Mouse (Mus musculus) CH12.LX (cell line): ENCODE data around the gene Itgam.

ENCODE experiments used
- BHLHE40 ChIP-seq: IDR thresholded peaks from 2 replicates; pipeline ENCODE4 v1.6.1; 2011; ENCODE audit warnings: mild to moderate bottlenecking, low read depth, low read length, improper control_type of control experiment
- CHD1 ChIP-seq: IDR thresholded peaks from 2 replicates; pipeline ENCODE4 v1.6.1; 2012; ENCODE audit warnings: low read depth, low read length, improper control_type of control experiment, inconsistent platforms
- CTCF ChIP-seq, 2 experiments: IDR thresholded peaks in 1 of 2; conservative IDR thresholded peaks in 1 of 2; 2 replicates each; pipeline ENCODE4 v1.5.1; 2011 to 2012; ENCODE audit warnings: low read depth in 2 of 2, low read length in 2 of 2, improper control_type of control experiment in 1 of 2, inconsistent platforms in 1 of 2, mild to moderate bottlenecking in 1 of 2, moderate library complexity in 1 of 2
- JUND ChIP-seq: conservative IDR thresholded peaks from 2 replicates; pipeline ENCODE4 v1.6.1; 2011; ENCODE audit warnings: low read depth, low read length, improper control_type of control experiment
- KAT2A ChIP-seq: IDR thresholded peaks from 2 replicates; pipeline ENCODE4 v1.6.1; 2012; ENCODE audit warnings: low read length, improper control_type of control experiment, inconsistent platforms; ENCODE audit not compliant: insufficient replicate concordance
- MAFK ChIP-seq: IDR thresholded peaks from 2 replicates; pipeline ENCODE4 v1.6.1; 2011; ENCODE audit warnings: low read length, improper control_type of control experiment; ENCODE audit not compliant: insufficient replicate concordance
- MAX ChIP-seq: IDR thresholded peaks from 2 replicates; pipeline ENCODE4 v1.6.1; 2011; ENCODE audit warnings: low read length, improper control_type of control experiment
- POLR2A ChIP-seq: IDR thresholded peaks from 2 replicates; pipeline ENCODE4 v1.6.1; 2011; ENCODE audit warnings: low read depth, mild to moderate bottlenecking, improper control_type of control experiment, low read length
- SIN3A ChIP-seq: IDR thresholded peaks from 2 replicates; pipeline ENCODE4 v1.6.1; 2012; ENCODE audit warnings: low read length, improper control_type of control experiment, inconsistent platforms
- SMC3 ChIP-seq: IDR thresholded peaks from 2 replicates; pipeline ENCODE4 v1.6.1; 2011; ENCODE audit warnings: low read depth, low read length, improper control_type of control experiment
- USF1 ChIP-seq: IDR thresholded peaks from 2 replicates; pipeline ENCODE4 v1.6.1; 2014; ENCODE audit warnings: low read depth, mild to moderate bottlenecking, inconsistent platforms, low read length, improper control_type of control experiment
- ZNF384 ChIP-seq: IDR thresholded peaks from 2 replicates; pipeline ENCODE4 v1.6.1; 2012; ENCODE audit warnings: low read depth, low read length, improper control_type of control experiment, inconsistent platforms

- TF ChIP-seq POLR2A = no peak
- TF ChIP-seq BHLHE40 = no peak
- TF ChIP-seq USF1 = no peak
- no peak for TF ChIP-seq CTCF (conservative IDR thresholded peaks at IDR 0.05 in 1 of 2, IDR thresholded peaks at IDR 0.05 in 1 of 2; ENCODE audit: low read depth in 2 of 2, low read length in 2 of 2)
- no peak for TF ChIP-seq JUND
- no peak for TF ChIP-seq MAFK
- no peak for TF ChIP-seq KAT2A
- no peak for TF ChIP-seq CHD1
- TF ChIP-seq SIN3A = no peak
- TF ChIP-seq MAX = no peak
- TF ChIP-seq SMC3 = no peak
- no peak for TF ChIP-seq ZNF384
Observed at GRCm38 (mm10) chr7:128150970-128151369, 88.5 kb downstream of the Itgam start.
